Mouse (Mus musculus): Measurements from ENCODE around the gene Spsb1. TPM values are rescaled to one million over a fixed set of nuclear protein-coding genes. Genes with fewer than 3 reads are reported as not detected.

Gene Spsb1
- polyA plus RNA-seq, 1 experiment from 2014 or later, result 7.0 TPM

GRCm38 (mm10) chr4:149960391-149960790 lies 5.5 kb upstream of the Spsb1 start:
- Histone ChIP-seq H3K4me1 (replicated peaks; ENCODE audit: control insufficient read depth, insufficient read depth, low read length) (no peaks in the 10 kb centered on the region), H3K27ac (no peak overlapping the region), H3K4me2 (replicated peaks) (no peak overlapping the region), H3K4me3 (replicated peaks; ENCODE audit: low read length) (no peak overlapping the region), H3K9me3 (ENCODE audit: control insufficient read depth, low read length) (no peaks in the 10 kb centered on the region), H3K27me3 (ENCODE audit: control insufficient read depth, insufficient read depth, low read length) (peaks cover 21% of the 10 kb centered on the region), H3K36me3 (replicated peaks; ENCODE audit: control insufficient read depth, insufficient read depth) (no peaks in the 10 kb centered on the region), H3K9ac (no peak overlapping the region)
- WGBS, result 88% methylated on average over 7 of the region's 7 CpGs
- ATAC-seq (ENCODE audit: low FRiP score), result no peak
- no peak for DNase-seq (ENCODE audit: low spot score)

GRCm38 (mm10) chr4:149959816-149960215 lies 5.0 kb upstream of the Spsb1 start:
- peaks cover 22% of the 10 kb centered on the region for H3K27me3 ChIP-seq (ENCODE audit: control insufficient read depth, insufficient read depth, low read length)
- no peaks in the 10 kb centered on the region for H3K4me1 ChIP-seq (replicated peaks; ENCODE audit: control insufficient read depth, insufficient read depth, low read length)
- no peak overlapping the region for H3K4me3 ChIP-seq (replicated peaks; ENCODE audit: low read length)
- no peak overlapping the region for H3K9ac ChIP-seq
- DNase-seq (ENCODE audit: low spot score) (no peak), ATAC-seq (ENCODE audit: low FRiP score) (no peak)
- no peak overlapping the region for H3K4me2 ChIP-seq (replicated peaks)
- no peaks in the 10 kb centered on the region for H3K36me3 ChIP-seq (replicated peaks; ENCODE audit: control insufficient read depth, insufficient read depth)
- no peak overlapping the region for H3K27ac ChIP-seq
- no peaks in the 10 kb centered on the region for H3K9me3 ChIP-seq (ENCODE audit: control insufficient read depth, low read length)
- 55% methylated on average over 10 of the region's 10 CpGs for WGBS

- peaks cover 3% of the 10 kb centered on the region for H3K4me1 ChIP-seq (replicated peaks; ENCODE audit: control insufficient read depth, insufficient read depth, low read length)
- 8% methylated on average over 5 of the region's 5 CpGs for WGBS
- H3K27me3 ChIP-seq (ENCODE audit: control insufficient read depth, insufficient read depth, low read length), result peaks cover 23% of the 10 kb centered on the region
- DNase-seq (ENCODE audit: low spot score), result peak; percentile 94
- no peak overlapping the region for H3K4me3 ChIP-seq (replicated peaks; ENCODE audit: low read length)
- no peak overlapping the region for H3K9ac ChIP-seq
- no peak overlapping the region for H3K27ac ChIP-seq
- no peak overlapping the region for H3K4me2 ChIP-seq (replicated peaks)
- no peak for ATAC-seq (ENCODE audit: low FRiP score)
- no peaks in the 10 kb centered on the region for H3K36me3 ChIP-seq (replicated peaks; ENCODE audit: control insufficient read depth, insufficient read depth)
- H3K9me3 ChIP-seq (ENCODE audit: control insufficient read depth, low read length), result no peaks in the 10 kb centered on the region
Observed at GRCm38 (mm10) chr4:149958566-149958965, 3.7 kb upstream of the Spsb1 start.

GRCm38 (mm10) chr4:149956048-149956447 lies 1.2 kb upstream of the Spsb1 start:
- DNase-seq (ENCODE audit: low spot score) (no peak), ATAC-seq (ENCODE audit: low FRiP score) (no peak)
- H3K4me3 ChIP-seq (replicated peaks; ENCODE audit: low read length), result no peak overlapping the region
- H3K27ac ChIP-seq, result no peak overlapping the region
- H3K27me3 ChIP-seq (ENCODE audit: control insufficient read depth, insufficient read depth, low read length), result peaks cover 38% of the 10 kb centered on the region
- no peak overlapping the region for H3K4me2 ChIP-seq (replicated peaks)
- WGBS, result 58% methylated on average over 13 of the region's 13 CpGs
- no peak overlapping the region for H3K9ac ChIP-seq
- H3K9me3 ChIP-seq (ENCODE audit: control insufficient read depth, low read length), result no peaks in the 10 kb centered on the region
- peaks cover 13% of the 10 kb centered on the region for H3K4me1 ChIP-seq (replicated peaks; ENCODE audit: control insufficient read depth, insufficient read depth, low read length)
- H3K36me3 ChIP-seq (replicated peaks; ENCODE audit: control insufficient read depth, insufficient read depth), result no peaks in the 10 kb centered on the region

GRCm38 (mm10) chr4:149955631-149956030 lies 788 bp upstream of the Spsb1 start:
- WGBS, result 19% methylated on average over 15 of the region's 15 CpGs
- H3K9ac ChIP-seq, result no peak overlapping the region
- H3K4me1 ChIP-seq (replicated peaks; ENCODE audit: control insufficient read depth, insufficient read depth, low read length), result peaks cover 13% of the 10 kb centered on the region
- no peaks in the 10 kb centered on the region for H3K36me3 ChIP-seq (replicated peaks; ENCODE audit: control insufficient read depth, insufficient read depth)
- DNase-seq (ENCODE audit: low spot score) (no peak), ATAC-seq (ENCODE audit: low FRiP score) (no peak)
- H3K27me3 ChIP-seq (ENCODE audit: control insufficient read depth, insufficient read depth, low read length), result peaks cover 38% of the 10 kb centered on the region
- H3K4me2 ChIP-seq (replicated peaks), result peak overlapping the region; percentile 95
- H3K27ac ChIP-seq, result no peak overlapping the region
- peak overlapping the region; percentile 60; the same call in 1 of the 2 replicates for H3K4me3 ChIP-seq (replicated peaks; ENCODE audit: low read length)
- H3K9me3 ChIP-seq (ENCODE audit: control insufficient read depth, low read length), result no peaks in the 10 kb centered on the region

GRCm38 (mm10) chr4:149953621-149954481 lies 992 bp downstream of the Spsb1 start:
- Histone ChIP-seq H3K4me1 (replicated peaks; ENCODE audit: control insufficient read depth, insufficient read depth, low read length) (peaks cover 13% of the 10 kb centered on the region), H3K27ac (no peak overlapping the region), H3K27me3 (ENCODE audit: control insufficient read depth, insufficient read depth, low read length) (peaks cover 38% of the 10 kb centered on the region), H3K9ac (peak overlapping the region; percentile 74), H3K4me2 (replicated peaks) (peak overlapping the region; percentile 95), H3K36me3 (replicated peaks; ENCODE audit: control insufficient read depth, insufficient read depth) (no peaks in the 10 kb centered on the region), H3K9me3 (ENCODE audit: control insufficient read depth, low read length) (no peaks in the 10 kb centered on the region), H3K4me3 (replicated peaks; ENCODE audit: low read length) (peak overlapping the region; percentile 60)
- peak; percentile 38 for DNase-seq (ENCODE audit: low spot score)
- peak; percentile 12; the same call in 1 of the 2 replicates for ATAC-seq (ENCODE audit: low FRiP score)
- WGBS, result 7% methylated on average over 32 of the region's 32 CpGs

GRCm38 (mm10) chr4:149952201-149952600 lies 2.6 kb downstream of the Spsb1 start:
- no peak for DNase-seq (ENCODE audit: low spot score)
- H3K4me2 ChIP-seq (replicated peaks), result no peak overlapping the region

GRCm38 (mm10) chr4:149951201-149951600 lies 3.6 kb downstream of the Spsb1 start:
- no peak overlapping the region for H3K27ac ChIP-seq
- ATAC-seq (ENCODE audit: low FRiP score), result no peak
- peaks cover 15% of the 10 kb centered on the region for H3K4me1 ChIP-seq (replicated peaks; ENCODE audit: control insufficient read depth, insufficient read depth, low read length)
- H3K9ac ChIP-seq, result no peak overlapping the region
- no peaks in the 10 kb centered on the region for H3K9me3 ChIP-seq (ENCODE audit: control insufficient read depth, low read length)
- H3K4me3 ChIP-seq (replicated peaks; ENCODE audit: low read length), result no peak overlapping the region
- no peak overlapping the region for H3K4me2 ChIP-seq (replicated peaks)
- H3K36me3 ChIP-seq (replicated peaks; ENCODE audit: control insufficient read depth, insufficient read depth), result no peaks in the 10 kb centered on the region
- H3K27me3 ChIP-seq (ENCODE audit: control insufficient read depth, insufficient read depth, low read length), result peaks cover 25% of the 10 kb centered on the region
- no peak for DNase-seq (ENCODE audit: low spot score)
- 86% methylated on average over 13 of the region's 13 CpGs for WGBS

More at GRCm38 (mm10) chr4:149952201-149952600, 2.6 kb downstream of the Spsb1 start:
- WGBS, result 73% methylated on average over 9 of the region's 9 CpGs
- H3K27me3 ChIP-seq (ENCODE audit: control insufficient read depth, insufficient read depth, low read length), result peaks cover 34% of the 10 kb centered on the region
- no peak overlapping the region for H3K9ac ChIP-seq
- H3K9me3 ChIP-seq (ENCODE audit: control insufficient read depth, low read length), result no peaks in the 10 kb centered on the region
- peaks cover 13% of the 10 kb centered on the region for H3K4me1 ChIP-seq (replicated peaks; ENCODE audit: control insufficient read depth, insufficient read depth, low read length)
- ATAC-seq (ENCODE audit: low FRiP score), result no peak
- H3K36me3 ChIP-seq (replicated peaks; ENCODE audit: control insufficient read depth, insufficient read depth), result no peaks in the 10 kb centered on the region
- no peak overlapping the region for H3K27ac ChIP-seq
- H3K4me3 ChIP-seq (replicated peaks; ENCODE audit: low read length), result no peak overlapping the region

GRCm38 (mm10) chr4:149949691-149950090 lies 5.2 kb downstream of the Spsb1 start:
- ATAC-seq (ENCODE audit: low FRiP score) (no peak), DNase-seq (ENCODE audit: low spot score) (no peak)
- WGBS, result 64% methylated on average over 13 of the region's 13 CpGs
- Histone ChIP-seq H3K4me1 (replicated peaks; ENCODE audit: control insufficient read depth, insufficient read depth, low read length) (peaks cover 28% of the 10 kb centered on the region), H3K36me3 (replicated peaks; ENCODE audit: control insufficient read depth, insufficient read depth) (no peaks in the 10 kb centered on the region), H3K27me3 (ENCODE audit: control insufficient read depth, insufficient read depth, low read length) (peaks cover 16% of the 10 kb centered on the region; the same call in 1 of the 2 replicates), H3K9me3 (ENCODE audit: control insufficient read depth, low read length) (no peaks in the 10 kb centered on the region), H3K27ac (no peak overlapping the region), H3K4me2 (replicated peaks) (no peak overlapping the region), H3K9ac (no peak overlapping the region), H3K4me3 (replicated peaks; ENCODE audit: low read length) (no peak overlapping the region)

Measured in hindbrain, embryonic 14.5 days (tissue).